Mouse (Mus musculus): ENCODE measurements around the gene Olfr57.
"Not testable (repeated sequence)": the region's sequence is repeated elsewhere in the genome, so short reads cannot be mapped to it uniquely, and the experiment has no call there.

Gene Olfr57

GRCm38 (mm10) chr10:79028441-79028840 is at the start of gene Olfr57:
Gene Olfr57, plus strand, starts transcription at chr10:79028741.
- in situ Hi-C loops (cut with MboI), result no loop called here

GRCm38 (mm10) chr10:78980750-78981149 is 47.8 kb upstream of the Olfr57 start, which contains the start of gene Olfr1352:
Gene Olfr1352, plus strand, starts transcription at chr10:78981050.
- in situ Hi-C loops (cut with MboI), result no loop called here

GRCm38 (mm10) chr10:79012172-79012571 is 16.4 kb upstream of the Olfr57 start, which contains the start of gene Olfr1351:
Gene Olfr1351, plus strand, starts transcription at chr10:79012472.
- in situ Hi-C loops (cut with MboI), result no loop called here

GRCm38 (mm10) chr10:79042457-79042856 is 13.9 kb downstream of the Olfr57 start:
- in situ Hi-C loops (cut with MboI), result not testable (repeated sequence)

- in situ Hi-C loops (cut with MboI), result not testable (repeated sequence)
Observed at GRCm38 (mm10) chr10:79057370-79057769, 28.8 kb downstream of the Olfr57 start.

All from mature B cell (primary cell).